Mouse (Mus musculus): ENCODE data around the gene Nkx1-2. TPM values are rescaled to one million over a fixed set of nuclear protein-coding genes. Genes with fewer than 3 reads are reported as not detected.

Gene Nkx1-2
- polyA plus RNA-seq, 1 experiment from 2014 or later: not detected

GRCm38 (mm10) chr7:132580511-132580910 lies 18.9 kb downstream of the Nkx1-2 start:
- peaks cover 11% of the 10 kb centered on the region for H3K4me1 ChIP-seq (replicated peaks)
- DNase-seq (no peak), ATAC-seq (ENCODE audit: low read depth) (no peak)
- no peak overlapping the region for H3K4me2 ChIP-seq
- H3K27me3 ChIP-seq: peaks cover 44% of the 10 kb centered on the region
- no peak overlapping the region for H3K4me3 ChIP-seq (replicated peaks)
- H3K9ac ChIP-seq: no peak overlapping the region
- WGBS (ENCODE audit: insufficient replicate concordance): 59% methylated on average over 6 of the region's 6 CpGs
- H3K27ac ChIP-seq: no peak overlapping the region
- H3K9me3 ChIP-seq (replicated peaks): no peaks in the 10 kb centered on the region
- H3K36me3 ChIP-seq: no peaks in the 10 kb centered on the region

GRCm38 (mm10) chr7:132576891-132577290 lies 22.5 kb downstream of the Nkx1-2 start:
- Histone ChIP-seq H3K9ac (peak overlapping the region; percentile 65), H3K4me1 (replicated peaks) (peaks cover 43% of the 10 kb centered on the region), H3K9me3 (replicated peaks) (no peaks in the 10 kb centered on the region), H3K4me2 (peak overlapping the region; percentile 79), H3K36me3 (no peaks in the 10 kb centered on the region), H3K27me3 (peaks cover 34% of the 10 kb centered on the region), H3K27ac (peak overlapping the region; percentile 20; the same call in 1 of the 2 replicates), H3K4me3 (replicated peaks) (peak overlapping the region; percentile 71)
- ATAC-seq (ENCODE audit: low read depth): no peak
- WGBS (ENCODE audit: insufficient replicate concordance): 39% methylated on average over 4 of the region's 4 CpGs
- DNase-seq: no peak

- Histone ChIP-seq H3K9me3 (replicated peaks) (no peaks in the 10 kb centered on the region), H3K9ac (peak within 1 kb of the TSS; percentile 79), H3K4me2 (peak within 1 kb of the TSS; percentile 79), H3K36me3 (no peaks in the 10 kb centered on the region), H3K27ac (peak within 1 kb of the TSS; percentile 90), H3K4me3 (replicated peaks) (peak within 1 kb of the TSS; percentile 71), H3K27me3 (peaks cover 34% of the 10 kb centered on the region), H3K4me1 (replicated peaks) (peaks cover 50% of the 10 kb centered on the region)
- DNase-seq (peak; percentile 93), ATAC-seq (ENCODE audit: low read depth) (peak; percentile 94)
- under 1% methylated on average over 49 of the region's 49 CpGs for WGBS (ENCODE audit: insufficient replicate concordance)
These were observed 23.3 kb downstream of the Nkx1-2 start, which contains the start of gene Oat for GRCm38 (mm10) chr7:132576116-132576650. Gene Oat, minus strand, starts transcription at chr7:132576398.

GRCm38 (mm10) chr7:132575623-132576022 lies 23.8 kb downstream of the Nkx1-2 start:
- no peaks in the 10 kb centered on the region for H3K9me3 ChIP-seq (replicated peaks)
- peak overlapping the region; percentile 90 for H3K27ac ChIP-seq
- ATAC-seq (ENCODE audit: low read depth): peak; percentile 81
- H3K9ac ChIP-seq: peak overlapping the region; percentile 79
- peaks cover 30% of the 10 kb centered on the region for H3K27me3 ChIP-seq
- peak overlapping the region; percentile 79 for H3K4me2 ChIP-seq
- peak overlapping the region; percentile 71 for H3K4me3 ChIP-seq (replicated peaks)
- DNase-seq: peak; percentile 79
- H3K4me1 ChIP-seq (replicated peaks): peaks cover 56% of the 10 kb centered on the region
- WGBS (ENCODE audit: insufficient replicate concordance): 0% methylated on average over 13 of the region's 13 CpGs
- H3K36me3 ChIP-seq: no peaks in the 10 kb centered on the region

GRCm38 (mm10) chr7:132574646-132575045 lies 24.8 kb downstream of the Nkx1-2 start:
- DNase-seq: no peak
- H3K36me3 ChIP-seq: peaks cover 4% of the 10 kb centered on the region; the same call in 1 of the 2 replicates
- H3K4me2 ChIP-seq: peak overlapping the region; percentile 79
- H3K27ac ChIP-seq: no peak overlapping the region
- peaks cover 65% of the 10 kb centered on the region for H3K4me1 ChIP-seq (replicated peaks)
- peaks cover 25% of the 10 kb centered on the region for H3K27me3 ChIP-seq
- no peaks in the 10 kb centered on the region for H3K9me3 ChIP-seq (replicated peaks)
- H3K9ac ChIP-seq: no peak overlapping the region
- ATAC-seq (ENCODE audit: low read depth): no peak
- 0 out of 2 replicates have a peak overlapping the region, but pooled peaks have one; percentile 21 for H3K4me3 ChIP-seq (replicated peaks)
- WGBS (ENCODE audit: insufficient replicate concordance): 71% methylated on average over 5 of the region's 5 CpGs

GRCm38 (mm10) chr7:132573205-132573604 lies 26.2 kb downstream of the Nkx1-2 start:
- Histone ChIP-seq H3K27me3 (peaks cover 12% of the 10 kb centered on the region), H3K4me2 (peak overlapping the region; percentile 79), H3K4me3 (replicated peaks) (peak overlapping the region; percentile 2; the same call in 1 of the 2 replicates), H3K27ac (peak overlapping the region; percentile 67), H3K36me3 (peaks cover 19% of the 10 kb centered on the region), H3K9ac (peak overlapping the region; percentile 42), H3K4me1 (replicated peaks) (peaks cover 75% of the 10 kb centered on the region), H3K9me3 (replicated peaks) (no peaks in the 10 kb centered on the region)
- no peak for ATAC-seq (ENCODE audit: low read depth)
- 67% methylated on average over 6 of the region's 6 CpGs for WGBS (ENCODE audit: insufficient replicate concordance)
- DNase-seq: no peak

GRCm38 (mm10) chr7:132572738-132573137 lies 26.7 kb downstream of the Nkx1-2 start:
- peaks cover 75% of the 10 kb centered on the region for H3K4me1 ChIP-seq (replicated peaks)
- H3K27me3 ChIP-seq: peaks cover 7% of the 10 kb centered on the region
- H3K9ac ChIP-seq: peak overlapping the region; percentile 42
- ATAC-seq (ENCODE audit: low read depth) (no peak), DNase-seq (no peak)
- peak overlapping the region; percentile 79 for H3K4me2 ChIP-seq
- WGBS (ENCODE audit: insufficient replicate concordance): 24% methylated on average over 3 of the region's 3 CpGs
- peak overlapping the region; percentile 67 for H3K27ac ChIP-seq
- no peaks in the 10 kb centered on the region for H3K9me3 ChIP-seq (replicated peaks)
- H3K36me3 ChIP-seq: peaks cover 23% of the 10 kb centered on the region
- peak overlapping the region; percentile 2; the same call in 1 of the 2 replicates for H3K4me3 ChIP-seq (replicated peaks)

- Histone ChIP-seq H3K4me1 (replicated peaks) (peaks cover 67% of the 10 kb centered on the region), H3K27me3 (0 out of 2 replicates have a peak, but pooled peaks cover 3% of the 10 kb centered on the region), H3K4me2 (no peak overlapping the region; the same call in 1 of the 2 replicates), H3K9ac (no peak overlapping the region), H3K9me3 (replicated peaks) (no peaks in the 10 kb centered on the region), H3K4me3 (replicated peaks) (no peak overlapping the region), H3K27ac (no peak overlapping the region), H3K36me3 (peaks cover 33% of the 10 kb centered on the region)
- WGBS (ENCODE audit: insufficient replicate concordance): 81% methylated on average over 8 of the region's 8 CpGs
- DNase-seq (no peak), ATAC-seq (ENCODE audit: low read depth) (no peak)
These were observed 28.0 kb downstream of the Nkx1-2 start for GRCm38 (mm10) chr7:132571481-132571880.

GRCm38 (mm10) chr7:132570071-132570470 lies 29.4 kb downstream of the Nkx1-2 start:
- WGBS (ENCODE audit: insufficient replicate concordance): 31% methylated on average over 5 of the region's 5 CpGs
- peak overlapping the region; percentile 72 for H3K27ac ChIP-seq
- no peak overlapping the region for H3K4me3 ChIP-seq (replicated peaks)
- ATAC-seq (ENCODE audit: low read depth) (peak; percentile 97), DNase-seq (peak; percentile 50)
- H3K4me2 ChIP-seq: peak overlapping the region; percentile 28
- peak overlapping the region; percentile 49 for H3K9ac ChIP-seq
- 0 out of 2 replicates have a peak, but pooled peaks cover 3% of the 10 kb centered on the region for H3K27me3 ChIP-seq
- H3K36me3 ChIP-seq: peaks cover 40% of the 10 kb centered on the region
- peaks cover 59% of the 10 kb centered on the region for H3K4me1 ChIP-seq (replicated peaks)
- H3K9me3 ChIP-seq (replicated peaks): no peaks in the 10 kb centered on the region

GRCm38 (mm10) chr7:132568817-132569216 lies 30.6 kb downstream of the Nkx1-2 start:
- DNase-seq (no peak), ATAC-seq (ENCODE audit: low read depth) (no peak)
- Histone ChIP-seq H3K27ac (no peak overlapping the region), H3K9me3 (replicated peaks) (no peaks in the 10 kb centered on the region), H3K4me2 (no peak overlapping the region), H3K4me1 (replicated peaks) (peaks cover 48% of the 10 kb centered on the region), H3K9ac (no peak overlapping the region), H3K4me3 (replicated peaks) (no peak overlapping the region), H3K27me3 (0 out of 2 replicates have a peak, but pooled peaks cover 3% of the 10 kb centered on the region), H3K36me3 (peaks cover 53% of the 10 kb centered on the region)
- 78% methylated on average over 6 of the region's 6 CpGs for WGBS (ENCODE audit: insufficient replicate concordance)

GRCm38 (mm10) chr7:132565831-132566230 lies 33.6 kb downstream of the Nkx1-2 start:
- H3K9ac ChIP-seq: no peak overlapping the region
- no peak for DNase-seq
- H3K9me3 ChIP-seq (replicated peaks): no peaks in the 10 kb centered on the region
- H3K27me3 ChIP-seq: 0 out of 2 replicates have a peak, but pooled peaks cover 3% of the 10 kb centered on the region
- H3K27ac ChIP-seq: no peak overlapping the region
- no peak overlapping the region for H3K4me2 ChIP-seq
- ATAC-seq (ENCODE audit: low read depth): no peak
- no peak overlapping the region for H3K4me3 ChIP-seq (replicated peaks)
- peaks cover 83% of the 10 kb centered on the region for H3K36me3 ChIP-seq
- H3K4me1 ChIP-seq (replicated peaks): peaks cover 21% of the 10 kb centered on the region
- 64% methylated on average over 1 of the region's 1 CpGs for WGBS (ENCODE audit: insufficient replicate concordance)

All from liver, embryonic 13.5 days (tissue).